Mouse (Mus musculus) 3T3-L1 (cell line): ENCODE results near the gene Vgll4.

Source experiments
- DNase-seq: peaks from one replicate; pipeline ENCODE4 v3.0.0-alpha.2; 2015; ENCODE audit warnings: low read depth, low spot score

The Vgll4 gene

GRCm38 (mm10) chr6:114941201-114941849 is 28.5 kb downstream of the Vgll4 start:
- peak; percentile 89 for DNase-seq

GRCm38 (mm10) chr6:114939666-114940065 is 30.1 kb downstream of the Vgll4 start:
- DNase-seq, result peak; percentile 28

GRCm38 (mm10) chr6:114936941-114937313 is 32.9 kb downstream of the Vgll4 start:
- DNase-seq, result no peak

- no peak for DNase-seq
Observed at GRCm38 (mm10) chr6:114936297-114936940, 33.4 kb downstream of the Vgll4 start.

GRCm38 (mm10) chr6:114935362-114935761 is 34.4 kb downstream of the Vgll4 start:
- DNase-seq, result no peak

GRCm38 (mm10) chr6:114934045-114934444 is 35.7 kb downstream of the Vgll4 start:
- DNase-seq, result no peak

- DNase-seq, result no peak
Observed at GRCm38 (mm10) chr6:114932991-114933392, 36.8 kb downstream of the Vgll4 start.

GRCm38 (mm10) chr6:114932116-114932500 is 37.7 kb downstream of the Vgll4 start:
- no peak for DNase-seq

- no peak for DNase-seq
Observed at GRCm38 (mm10) chr6:114931212-114932115, 38.3 kb downstream of the Vgll4 start.

GRCm38 (mm10) chr6:114930646-114931045 is 39.1 kb downstream of the Vgll4 start:
- DNase-seq, result no peak

GRCm38 (mm10) chr6:114930038-114930591 is 39.7 kb downstream of the Vgll4 start:
- peak; percentile 34 for DNase-seq

GRCm38 (mm10) chr6:114929346-114929745 is 40.4 kb downstream of the Vgll4 start:
- peak; percentile 88 for DNase-seq

GRCm38 (mm10) chr6:114928462-114928861 is 41.3 kb downstream of the Vgll4 start:
- DNase-seq, result peak; percentile 88

GRCm38 (mm10) chr6:114927400-114927799 is 42.4 kb downstream of the Vgll4 start:
- DNase-seq, result peak; percentile 48

GRCm38 (mm10) chr6:114926369-114927157 is 43.2 kb downstream of the Vgll4 start:
- peak; percentile 81 for DNase-seq

GRCm38 (mm10) chr6:114925196-114925595 is 44.6 kb downstream of the Vgll4 start:
- no peak for DNase-seq

- peak; percentile 80 for DNase-seq
Observed at GRCm38 (mm10) chr6:114922355-114923096, 47.3 kb downstream of the Vgll4 start.

- DNase-seq, result peak; percentile 97
Observed at GRCm38 (mm10) chr6:114921632-114922354, 48.0 kb downstream of the Vgll4 start.

- DNase-seq, result peak; percentile 76
Observed at GRCm38 (mm10) chr6:114920523-114921445, 49.0 kb downstream of the Vgll4 start.
